9 mouse cellular contexts compared by ENCODE assay signal in the genomic region with DNA sequence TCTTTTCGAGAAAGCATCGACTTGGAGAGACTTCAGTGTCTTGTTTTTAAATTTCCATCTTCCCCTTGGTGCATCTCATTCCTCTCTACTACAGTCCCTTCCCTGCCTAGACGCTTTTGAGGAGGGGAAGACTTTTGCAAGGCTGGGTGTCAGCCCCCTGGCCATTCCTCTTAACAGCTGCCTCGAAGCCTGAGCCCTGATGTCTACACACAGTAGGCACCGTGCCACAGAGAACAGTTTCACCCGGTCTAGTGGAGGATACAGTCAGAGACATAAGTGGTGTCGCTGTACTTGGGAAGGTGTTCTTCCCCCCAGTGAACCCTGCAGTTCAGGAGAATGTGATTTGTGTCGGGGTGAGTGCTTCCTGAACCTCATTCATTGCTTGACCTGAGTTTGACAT. TPM values are rescaled to one million over a fixed set of nuclear protein-coding genes. Genes with fewer than 3 reads are reported as not detected.
DNase-seq lines count a peak whose midpoint lies in the region; ATAC-seq and TF ChIP-seq lines count a peak whose summit lies in the region.
"Had no signal": no experiment of that assay in that cellular context is flagged by ENCODE, and none has a peak within 500 bp of the region (broad histone marks: within the 10 kb centered on the region; RNA-seq: fewer than 3 reads in every experiment).

No protein-coding gene starts in this region.

- peaks cover 5% of the 10 kb centered on the region; the same call in 1 of the 2 replicates for H3K9me3 ChIP-seq in forebrain, embryonic 13.5 days (replicated peaks)
- H3K9me3 ChIP-seq in liver, embryonic 11.5 days (ENCODE audit: control insufficient read depth, low read length): no peaks in the 10 kb centered on the region

- no peak for ATAC-seq in forebrain, embryonic 13.5 days
- ATAC-seq in liver, embryonic 11.5 days (replicated peaks; ENCODE audit: low FRiP score): no peak

- peak in 1 of 2 experiments; percentile 32 for DNase-seq in cerebellum, adult 2 months
- no peak for DNase-seq in cerebellum, postnatal 4 days (ENCODE audit: low spot score in 2 of 2)
- DNase-seq in A20 (ENCODE audit: low read depth, low spot score): peak; percentile 58
- no peak for DNase-seq in liver, embryonic 11.5 days (ENCODE audit: low spot score)
- DNase-seq in right cerebral cortex, adult 18-20 months: no peak
- DNase-seq in gastrocnemius, postnatal 10 days: no peak

- TF ChIP-seq POLR2A in cerebellum, adult 2 months (IDR thresholded peaks at IDR 0.05; ENCODE audit: borderline replicate concordance, insufficient read depth, low read length): no peak
- no peak for TF ChIP-seq POLR2A in small intestine, adult 2 months (IDR thresholded peaks at IDR 0.05; ENCODE audit: low read depth, low read length)

- TF ChIP-seq CTCF in cerebellum, adult 2 months (IDR thresholded peaks at IDR 0.05; ENCODE audit: borderline replicate concordance, insufficient read depth, low read depth, low read length): no peak
- no peak for TF ChIP-seq CTCF in small intestine, adult 2 months (IDR thresholded peaks at IDR 0.05; ENCODE audit: extremely low read depth, insufficient read length, insufficient replicate concordance, low read depth, low read length)

- H3K9ac ChIP-seq in forebrain, embryonic 13.5 days: peak overlapping the region; percentile 91
- peak overlapping the region; percentile 77 for H3K9ac ChIP-seq in liver, embryonic 11.5 days (ENCODE audit: low read depth, low read length)

- WGBS in cerebellum, adult 2 months: 60% methylated on average over 8 of the region's 8 CpGs
- WGBS in forebrain, embryonic 13.5 days: 83% methylated on average over 8 of the region's 8 CpGs
- 52% methylated on average over 8 of the region's 8 CpGs for WGBS in liver, embryonic 11.5 days
- 34% methylated on average over 8 of the region's 8 CpGs for WGBS in small intestine, adult 2 months

- peaks cover 42% of the 10 kb centered on the region for H3K36me3 ChIP-seq in forebrain, embryonic 13.5 days (ENCODE audit: poor library complexity, severe bottlenecking)
- peaks cover 16% of the 10 kb centered on the region; the same call in 1 of the 2 replicates for H3K36me3 ChIP-seq in liver, embryonic 11.5 days (ENCODE audit: control insufficient read depth, insufficient read depth, low read length)
- H3K36me3 ChIP-seq in small intestine, adult 2 months (ENCODE audit: control insufficient read depth, insufficient read depth, low read length): peaks cover 17% of the 10 kb centered on the region

- H3K4me3 ChIP-seq in cerebellum, adult 2 months (replicated peaks; ENCODE audit: insufficient read depth, low read depth, low read length): peak overlapping the region; percentile 79
- H3K4me3 ChIP-seq in forebrain, embryonic 13.5 days: peak overlapping the region; percentile 84
- peak overlapping the region; percentile 66 for H3K4me3 ChIP-seq in liver, embryonic 11.5 days (ENCODE audit: low read depth, low read length)
- H3K4me3 ChIP-seq in small intestine, adult 2 months (ENCODE audit: low read depth, low read length): peak overlapping the region; percentile 80

- H3K27ac ChIP-seq in cerebellum, adult 2 months (ENCODE audit: insufficient read depth, low read length): no peak overlapping the region
- no peak overlapping the region for H3K27ac ChIP-seq in forebrain, embryonic 13.5 days
- peak overlapping the region; percentile 87 for H3K27ac ChIP-seq in liver, embryonic 11.5 days (ENCODE audit: low read depth, low read length)
- H3K27ac ChIP-seq in small intestine, adult 2 months (ENCODE audit: insufficient read depth, low read depth, low read length): peak overlapping the region; percentile 88

- H3K27me3 ChIP-seq in cerebellum, adult 2 months (ENCODE audit: control insufficient read depth, insufficient read depth, low read length): no peaks in the 10 kb centered on the region
- no peaks in the 10 kb centered on the region for H3K27me3 ChIP-seq in forebrain, embryonic 13.5 days
- no peaks in the 10 kb centered on the region for H3K27me3 ChIP-seq in liver, embryonic 11.5 days (replicated peaks; ENCODE audit: control insufficient read depth, insufficient read depth, low read length)
- no peaks in the 10 kb centered on the region for H3K27me3 ChIP-seq in small intestine, adult 2 months (ENCODE audit: control insufficient read depth, insufficient read depth, low read length)

- peak overlapping the region; percentile 77 for H3K4me2 ChIP-seq in forebrain, embryonic 13.5 days
- peak overlapping the region; percentile 89 for H3K4me2 ChIP-seq in liver, embryonic 11.5 days

- peaks cover 15% of the 10 kb centered on the region for H3K4me1 ChIP-seq in cerebellum, adult 2 months (ENCODE audit: control insufficient read depth, insufficient read depth, low read length)
- H3K4me1 ChIP-seq in forebrain, embryonic 13.5 days: peaks cover 32% of the 10 kb centered on the region
- H3K4me1 ChIP-seq in liver, embryonic 11.5 days (replicated peaks; ENCODE audit: control insufficient read depth, insufficient read depth, low read length): peaks cover 13% of the 10 kb centered on the region
- H3K4me1 ChIP-seq in small intestine, adult 2 months (ENCODE audit: control insufficient read depth, insufficient read depth, insufficient read length, low read length): peaks cover 15% of the 10 kb centered on the region; the same call in 1 of the 2 replicates

RNA-seq across cellular contexts. Expression of gene Tomt, which starts 0.5 kb away (rescaled TPM):
- polyA plus RNA-seq in cerebellum, adult 2 months (2012; rRNA removed): 0.13 and 0.21 TPM in 2 replicates
- 0.57 and 0.59 TPM in 2 replicates for polyA plus RNA-seq in forebrain, embryonic 13.5 days (2015; fragmentation: Nextera tagmentation; extraction: Ambion mirVana)
- polyA plus RNA-seq in liver, embryonic 11.5 days (2014; fragmentation: Nextera tagmentation; extraction: Ambion mirVana): 0.71 and 0.75 TPM in 2 replicates
- polyA plus RNA-seq in small intestine, adult 2 months (2012; rRNA removed): 0.03 TPM in 1 of 2 replicates, not detected in the other
- not detected for total RNA-seq in gastrocnemius, postnatal 10 days (2021)
- total RNA-seq: heart, postnatal 36 days had no signal

RNA-seq across cellular contexts. Expression of gene Lamtor1, which starts 1.0 kb away (rescaled TPM):
- 197 and 210 TPM in 2 replicates for polyA plus RNA-seq in cerebellum, adult 2 months (2012; rRNA removed)
- polyA plus RNA-seq in forebrain, embryonic 13.5 days (2015; fragmentation: Nextera tagmentation; extraction: Ambion mirVana): 152 and 158 TPM in 2 replicates
- polyA plus RNA-seq in liver, embryonic 11.5 days (2014; fragmentation: Nextera tagmentation; extraction: Ambion mirVana): 119 and 124 TPM in 2 replicates
- 117 and 177 TPM in 2 replicates for polyA plus RNA-seq in small intestine, adult 2 months (2012; rRNA removed)
- total RNA-seq in gastrocnemius, postnatal 10 days (2021): 100 to 1,000 TPM; 101 to 114 TPM

RNA-seq across cellular contexts. Expression of gene Lrrc51, which starts 27.0 kb away (rescaled TPM):
- polyA plus RNA-seq in cerebellum, adult 2 months (2012; rRNA removed): 10.2 and 12.4 TPM in 2 replicates
- polyA plus RNA-seq in forebrain, embryonic 13.5 days (2015; fragmentation: Nextera tagmentation; extraction: Ambion mirVana): 8.0 and 11.7 TPM in 2 replicates
- 5.5 and 6.4 TPM in 2 replicates for polyA plus RNA-seq in liver, embryonic 11.5 days (2014; fragmentation: Nextera tagmentation; extraction: Ambion mirVana)
- 2.8 and 3.4 TPM in 2 replicates for polyA plus RNA-seq in small intestine, adult 2 months (2012; rRNA removed)
- total RNA-seq in gastrocnemius, postnatal 10 days (2021): 1 to 10 TPM; 2.3 to 3.6 TPM

RNA-seq across cellular contexts. Expression of gene Numa1, which starts 27.2 kb away (rescaled TPM):
- 89.0 and 97.5 TPM in 2 replicates for polyA plus RNA-seq in cerebellum, adult 2 months (2012; rRNA removed)
- polyA plus RNA-seq in forebrain, embryonic 13.5 days (2015; fragmentation: Nextera tagmentation; extraction: Ambion mirVana): 66.2 and 71.7 TPM in 2 replicates
- 66.2 and 66.3 TPM in 2 replicates for polyA plus RNA-seq in liver, embryonic 11.5 days (2014; fragmentation: Nextera tagmentation; extraction: Ambion mirVana)
- polyA plus RNA-seq in small intestine, adult 2 months (2012; rRNA removed): 43.1 and 63.1 TPM in 2 replicates
- total RNA-seq in gastrocnemius, postnatal 10 days (2021): 10 to 100 TPM; 71.8 to 80.7 TPM

RNA-seq across cellular contexts. Expression of gene Folr1, which starts 36.1 kb away (rescaled TPM):
- 8.0 and 18.5 TPM in 2 replicates for polyA plus RNA-seq in cerebellum, adult 2 months (2012; rRNA removed)
- polyA plus RNA-seq in forebrain, embryonic 13.5 days (2015; fragmentation: Nextera tagmentation; extraction: Ambion mirVana): 8.6 and 20.1 TPM in 2 replicates
- polyA plus RNA-seq in liver, embryonic 11.5 days (2014; fragmentation: Nextera tagmentation; extraction: Ambion mirVana): 0.27 and 0.42 TPM in 2 replicates
- polyA plus RNA-seq in small intestine, adult 2 months (2012; rRNA removed): 0.84 and 0.85 TPM in 2 replicates
- total RNA-seq in gastrocnemius, postnatal 10 days (2021): 1 to 10 TPM; 1.7 to 2.4 TPM

Comparison
In these comparisons a context has a peak if more than half of its experiments do, and no peak if none do; other contexts are left out.
1. H3K27ac ChIP-seq: peak in liver, embryonic 11.5 days (single experiment) and small intestine, adult 2 months (single experiment); none in cerebellum, adult 2 months (single experiment) and forebrain, embryonic 13.5 days (single experiment).
2. Peak in every context shown above with its lines, with median percentiles within 50 percentile points of each other: H3K4me3 ChIP-seq.